Mouse (Mus musculus) layer of hippocampus, adult 2 months (tissue): ENCODE measurements around the gene Rps8. TPM values are rescaled to one million over a fixed set of nuclear protein-coding genes. Genes with fewer than 3 reads are reported as not detected.

Source experiments
- DNase-seq, 2 experiments: peaks; one replicate each; pipeline ENCODE4 v3.0.0; 2022; ENCODE audit warnings: low spot score in 2 of 2
- H3K27ac ChIP-seq: fragments of 200-600 bp; 2 replicates; pipeline ENCODE4 v1.8.1; 2022
- H3K4me3 ChIP-seq: fragments of 200-600 bp; 2 replicates; pipeline ENCODE4 v1.8.1; 2022; ENCODE audit warnings: mild to moderate bottlenecking
- CTCF ChIP-seq: fragments of 200-600 bp; conservative IDR thresholded peaks from 2 replicates; pipeline ENCODE4 v1.8.1; 2022; ENCODE audit warnings: antibody characterized with exemption, mild to moderate bottlenecking, moderate library complexity
- total RNA-seq, 2 experiments: library from RNA; stranded (reverse); gene quantifications; 2 replicates each; pipeline ENCODE4 v1.2.3; 2021

The Rps8 gene
- total RNA-seq, 2 experiments from 2014 or later, result 509 to 527 TPM

- no peak within 1 kb of the TSS for H3K4me3 ChIP-seq
- DNase-seq, result no peak
- H3K27ac ChIP-seq, result peak within 1 kb of the TSS; percentile 97
- no peak for TF ChIP-seq CTCF
These were observed 29.3 kb downstream of the Rps8 start, which contains the start of gene Tctex1d4 for GRCm38 (mm10) chr4:117126675-117127290. Gene Tctex1d4 (plus strand): TSS chr4:117126794.

- no peak for DNase-seq
- Histone ChIP-seq H3K27ac (peak overlapping the region; percentile 97), H3K4me3 (no peak overlapping the region)
- TF ChIP-seq CTCF, result no peak
These were observed 30.0 kb downstream of the Rps8 start for GRCm38 (mm10) chr4:117125910-117126674.

DNA sequence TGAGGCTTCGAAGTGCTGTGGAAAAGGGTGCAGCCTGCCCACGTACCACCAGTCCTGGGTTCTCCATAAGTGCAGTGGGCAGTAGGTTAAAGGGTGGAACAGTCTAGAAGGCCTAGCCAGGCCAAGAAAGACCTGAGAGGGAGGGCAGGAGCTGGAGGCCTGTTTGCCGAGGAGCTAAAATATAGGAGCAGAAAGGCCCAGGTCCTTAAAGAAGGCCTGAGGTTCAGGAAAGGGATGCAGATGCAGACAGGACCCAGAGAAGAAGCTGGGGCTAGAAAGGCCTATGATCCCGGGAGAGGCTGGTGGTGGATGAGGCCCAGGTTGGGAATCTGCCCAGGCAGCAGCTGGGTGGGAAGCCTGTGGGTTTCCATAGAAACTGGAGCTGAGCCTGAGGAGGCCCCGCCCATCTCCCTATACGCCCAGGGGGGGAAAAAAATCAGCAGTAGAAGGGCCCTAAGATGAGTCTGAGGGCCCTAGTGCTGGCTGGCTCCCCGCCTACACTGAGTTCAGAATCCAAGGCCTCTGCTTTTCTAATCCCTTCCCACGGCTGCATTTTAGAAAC is 30.6 kb downstream of the Rps8 start, which contains the start of gene Btbd19:
Gene Btbd19, minus strand, starts transcription at position 378 of the 562 bp plus-strand sequence.
- DNase-seq, result peak; percentile 79 to 85

DNA sequence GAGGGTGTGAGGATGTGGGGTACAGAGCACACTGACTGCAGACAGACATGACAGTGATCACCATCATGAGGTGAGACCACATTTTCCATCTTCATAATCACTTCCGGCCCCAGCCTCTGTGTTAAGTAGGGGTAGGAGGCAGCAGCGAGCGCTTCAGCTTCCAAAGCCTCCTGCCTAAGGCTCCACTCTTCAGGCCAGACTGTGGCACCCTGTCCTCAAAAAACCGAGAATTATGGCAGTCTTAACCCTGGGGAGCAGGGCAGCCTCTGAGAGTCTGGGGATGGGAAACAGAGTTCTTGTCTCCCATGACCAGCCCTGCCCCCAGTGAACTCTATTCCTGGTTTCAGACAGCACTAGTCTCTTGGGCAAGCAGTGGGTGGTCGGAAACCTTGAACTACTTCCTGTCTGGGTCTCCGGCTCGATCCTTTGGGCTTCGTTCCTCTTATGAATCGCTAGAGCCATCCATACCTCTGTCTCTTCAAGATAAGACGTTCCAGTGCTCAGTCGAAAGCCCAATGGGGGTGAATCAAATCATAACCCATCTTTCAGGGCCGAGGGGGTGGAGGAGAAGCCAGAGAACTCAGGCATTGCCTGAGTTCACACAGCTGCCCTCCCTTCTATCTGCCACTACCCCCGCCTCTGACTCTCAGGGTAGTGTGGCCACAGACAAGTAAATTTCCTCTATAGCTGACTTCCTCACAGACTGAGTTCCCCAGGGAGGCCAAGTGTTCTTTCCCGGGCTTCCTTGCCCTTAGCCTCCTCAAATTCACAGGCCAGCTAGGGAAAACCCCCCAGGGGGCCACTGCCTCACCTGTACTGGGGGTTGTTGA is 31.3 kb downstream of the Rps8 start:
- H3K4me3 ChIP-seq, result no peak overlapping the region
- peak overlapping the region; percentile 97 for H3K27ac ChIP-seq
- TF ChIP-seq CTCF, result no peak
- no peak for DNase-seq

More for the DNA sequence above, 30.6 kb downstream of the Rps8 start, which contains the start of gene Btbd19:
- peak within 1 kb of the TSS; percentile 97 for H3K27ac ChIP-seq
- no peak within 1 kb of the TSS; the same call in 1 of the 2 replicates for H3K4me3 ChIP-seq
- TF ChIP-seq CTCF, result no peak

DNA sequence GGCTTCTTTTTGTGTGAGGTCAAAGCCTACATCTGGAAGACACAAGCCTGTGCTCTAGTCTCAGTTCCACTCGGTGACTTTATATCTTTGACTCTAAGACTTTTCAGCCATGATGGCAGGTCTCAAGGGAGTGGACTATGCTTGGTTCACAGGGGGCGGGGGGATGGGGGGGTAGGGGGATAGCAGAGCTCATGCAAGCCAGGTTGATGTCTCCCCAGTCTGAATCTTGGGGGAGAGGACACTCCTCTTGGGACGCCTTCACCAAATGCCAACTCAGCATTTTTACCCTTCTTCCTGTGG is 31.9 kb downstream of the Rps8 start:
- no peak for DNase-seq
- Histone ChIP-seq H3K27ac (peak overlapping the region; percentile 97; the same call in 1 of the 2 replicates), H3K4me3 (no peak overlapping the region)
- TF ChIP-seq CTCF, result no peak

- no peak for TF ChIP-seq CTCF
- no peak overlapping the region for H3K4me3 ChIP-seq
- no peak overlapping the region for H3K27ac ChIP-seq
- DNase-seq, result no peak
These were observed 32.4 kb downstream of the Rps8 start for GRCm38 (mm10) chr4:117123546-117124217.

GRCm38 (mm10) chr4:117122209-117122608 is 33.8 kb downstream of the Rps8 start:
- Histone ChIP-seq H3K27ac (no peak overlapping the region), H3K4me3 (no peak overlapping the region)
- DNase-seq, result no peak
- no peak for TF ChIP-seq CTCF

DNA sequence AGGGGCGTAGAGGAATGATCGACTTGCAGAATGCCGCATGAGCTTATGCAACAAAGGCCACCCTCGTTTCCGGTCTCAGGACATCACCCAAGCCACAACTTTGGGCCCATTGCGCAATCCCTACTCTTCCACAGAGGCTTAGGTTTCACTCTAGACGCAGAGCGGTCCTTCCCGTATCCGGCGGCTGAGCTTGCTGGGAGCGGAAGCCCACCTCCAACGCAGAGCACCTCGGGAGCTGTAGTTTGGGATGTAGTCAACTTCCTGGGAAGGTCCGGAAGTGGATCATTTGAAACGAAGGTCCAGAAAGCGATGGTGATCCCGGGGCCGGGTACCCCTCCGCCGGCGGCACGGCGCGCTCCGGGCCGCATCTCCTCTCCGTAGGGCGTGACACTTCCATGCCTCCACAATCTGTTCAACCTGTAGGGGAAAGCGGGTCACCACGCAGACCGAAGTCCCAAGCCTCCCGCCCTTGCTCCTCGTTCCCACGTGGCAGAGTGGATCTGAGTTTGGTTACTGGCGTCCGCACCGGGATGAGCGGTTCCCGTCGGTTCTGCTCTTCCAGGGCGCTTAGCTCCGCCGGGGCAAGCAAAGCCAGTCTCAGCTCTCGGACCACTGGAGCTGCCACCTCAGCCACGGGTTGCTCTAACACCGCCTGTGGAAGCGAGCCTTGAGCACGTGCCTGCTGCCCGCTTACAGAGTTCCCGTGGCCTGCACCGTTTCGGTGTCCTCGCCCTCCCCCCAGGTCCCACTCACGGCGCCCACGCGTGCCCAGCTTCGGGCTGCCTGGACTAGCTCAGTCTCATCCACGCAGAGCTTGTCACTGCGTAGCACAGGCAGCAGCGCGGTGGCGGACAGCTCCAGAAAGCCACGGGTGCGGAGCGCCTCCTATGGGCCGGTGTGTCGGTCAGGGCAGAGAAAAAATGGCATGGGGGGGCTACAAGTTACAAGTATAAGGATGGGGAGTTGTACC is 35.3 kb downstream of the Rps8 start:
- peak; percentile 92 for TF ChIP-seq CTCF
- peak overlapping the region; percentile 97 for H3K27ac ChIP-seq
- peak; percentile 93 to 97 for DNase-seq
- peak overlapping the region; percentile 92 for H3K4me3 ChIP-seq

GRCm38 (mm10) chr4:117120052-117120444 is 36.0 kb downstream of the Rps8 start:
- TF ChIP-seq CTCF, result no peak
- Histone ChIP-seq H3K4me3 (peak overlapping the region; percentile 92), H3K27ac (peak overlapping the region; percentile 97)
- DNase-seq, result no peak

DNA sequence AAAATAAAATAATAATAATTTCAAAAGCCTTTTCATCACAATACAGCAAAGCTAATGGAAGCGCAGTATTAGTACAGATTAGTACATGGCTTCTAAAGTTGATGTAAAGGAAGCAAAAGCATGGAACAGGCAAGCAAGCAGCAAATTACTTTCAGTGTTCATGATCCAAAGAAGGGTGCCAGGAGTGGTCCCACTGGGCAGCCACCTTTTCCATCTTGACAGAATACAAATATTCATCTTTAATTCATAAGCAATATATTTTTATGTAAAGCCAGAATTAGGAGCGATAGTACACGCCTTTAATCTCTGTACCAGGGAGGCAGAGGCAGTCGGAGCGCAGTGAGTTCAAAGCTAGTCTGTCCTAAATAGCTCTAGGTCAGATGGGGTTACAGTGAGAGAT is 36.4 kb downstream of the Rps8 start:
- no peak for TF ChIP-seq CTCF
- Histone ChIP-seq H3K27ac (peak overlapping the region; percentile 97), H3K4me3 (peak overlapping the region; percentile 92)
- no peak for DNase-seq

- Histone ChIP-seq H3K4me3 (no peak overlapping the region), H3K27ac (no peak overlapping the region)
- TF ChIP-seq CTCF, result no peak
- no peak for DNase-seq
These were observed 38.1 kb downstream of the Rps8 start for GRCm38 (mm10) chr4:117117931-117118330.
